Mouse (Mus musculus): ENCODE measurements around the gene Glrx. TPM values are rescaled to one million over a fixed set of nuclear protein-coding genes. Genes with fewer than 3 reads are reported as not detected.

Glrx gene
- polyA plus RNA-seq, 1 experiment from 2014 or later = 37.7 TPM

GRCm38 (mm10) chr13:75844833-75845518 is 5.3 kb downstream of the Glrx start:
- 93% methylated on average over 2 of the region's 2 CpGs for WGBS

GRCm38 (mm10) chr13:75845519-75846166 is 6.0 kb downstream of the Glrx start:
- Histone ChIP-seq H3K4me1 (ENCODE audit: control insufficient read depth, insufficient read depth, low read length) (peaks cover 9% of the 10 kb centered on the region; the same call in 1 of the 2 replicates), H3K27me3 (replicated peaks; ENCODE audit: control insufficient read depth, insufficient read depth, low read length) (no peaks in the 10 kb centered on the region), H3K4me3 (ENCODE audit: low read depth, low read length) (no peak overlapping the region), H3K9ac (ENCODE audit: low read length) (no peak overlapping the region), H3K4me2 (ENCODE audit: low read length) (no peak overlapping the region), H3K27ac (ENCODE audit: low read depth, low read length) (no peak overlapping the region), H3K36me3 (ENCODE audit: control insufficient read depth, insufficient read depth, low read length) (no peaks in the 10 kb centered on the region), H3K9me3 (replicated peaks; ENCODE audit: control insufficient read depth, low read length) (no peaks in the 10 kb centered on the region)
- 67% methylated on average over 4 of the region's 4 CpGs for WGBS
- ATAC-seq = no peak
- no peak for DNase-seq (ENCODE audit: low spot score)

More at GRCm38 (mm10) chr13:75844833-75845518, 5.3 kb downstream of the Glrx start:
- no peak for ATAC-seq
- Histone ChIP-seq H3K27me3 (replicated peaks; ENCODE audit: control insufficient read depth, insufficient read depth, low read length) (no peaks in the 10 kb centered on the region), H3K4me2 (ENCODE audit: low read length) (no peak overlapping the region), H3K9me3 (replicated peaks; ENCODE audit: control insufficient read depth, low read length) (no peaks in the 10 kb centered on the region), H3K27ac (ENCODE audit: low read depth, low read length) (no peak overlapping the region), H3K9ac (ENCODE audit: low read length) (no peak overlapping the region), H3K36me3 (ENCODE audit: control insufficient read depth, insufficient read depth, low read length) (no peaks in the 10 kb centered on the region), H3K4me1 (ENCODE audit: control insufficient read depth, insufficient read depth, low read length) (peaks cover 12% of the 10 kb centered on the region; the same call in 1 of the 2 replicates), H3K4me3 (ENCODE audit: low read depth, low read length) (no peak overlapping the region)
- no peak for DNase-seq (ENCODE audit: low spot score)

- H3K9ac ChIP-seq (ENCODE audit: low read length) = no peak overlapping the region
- no peak overlapping the region for H3K27ac ChIP-seq (ENCODE audit: low read depth, low read length)
- 90% methylated on average over 6 of the region's 6 CpGs for WGBS
- no peaks in the 10 kb centered on the region for H3K9me3 ChIP-seq (replicated peaks; ENCODE audit: control insufficient read depth, low read length)
- no peaks in the 10 kb centered on the region for H3K27me3 ChIP-seq (replicated peaks; ENCODE audit: control insufficient read depth, insufficient read depth, low read length)
- H3K4me2 ChIP-seq (ENCODE audit: low read length) = no peak overlapping the region
- H3K4me3 ChIP-seq (ENCODE audit: low read depth, low read length) = no peak overlapping the region
- H3K36me3 ChIP-seq (ENCODE audit: control insufficient read depth, insufficient read depth, low read length) = no peaks in the 10 kb centered on the region
- DNase-seq (ENCODE audit: low spot score) (no peak), ATAC-seq (no peak)
- H3K4me1 ChIP-seq (ENCODE audit: control insufficient read depth, insufficient read depth, low read length) = no peaks in the 10 kb centered on the region
Observed at GRCm38 (mm10) chr13:75847027-75847426, 7.4 kb downstream of the Glrx start.

GRCm38 (mm10) chr13:75852027-75852426 is 12.4 kb downstream of the Glrx start:
- no peaks in the 10 kb centered on the region for H3K27me3 ChIP-seq (replicated peaks; ENCODE audit: control insufficient read depth, insufficient read depth, low read length)
- H3K36me3 ChIP-seq (ENCODE audit: control insufficient read depth, insufficient read depth, low read length) = no peaks in the 10 kb centered on the region
- H3K4me2 ChIP-seq (ENCODE audit: low read length) = no peak overlapping the region
- WGBS = 91% methylated on average over 4 of the region's 4 CpGs
- no peak for ATAC-seq
- H3K4me1 ChIP-seq (ENCODE audit: control insufficient read depth, insufficient read depth, low read length) = no peaks in the 10 kb centered on the region
- H3K4me3 ChIP-seq (ENCODE audit: low read depth, low read length) = no peak overlapping the region
- no peak overlapping the region for H3K27ac ChIP-seq (ENCODE audit: low read depth, low read length)
- no peaks in the 10 kb centered on the region for H3K9me3 ChIP-seq (replicated peaks; ENCODE audit: control insufficient read depth, low read length)
- no peak overlapping the region for H3K9ac ChIP-seq (ENCODE audit: low read length)
- no peak for DNase-seq (ENCODE audit: low spot score)

- H3K4me2 ChIP-seq (ENCODE audit: low read length) = no peak overlapping the region
- no peaks in the 10 kb centered on the region for H3K4me1 ChIP-seq (ENCODE audit: control insufficient read depth, insufficient read depth, low read length)
- ATAC-seq (no peak), DNase-seq (ENCODE audit: low spot score) (no peak)
- no peaks in the 10 kb centered on the region for H3K36me3 ChIP-seq (ENCODE audit: control insufficient read depth, insufficient read depth, low read length)
- no peak overlapping the region for H3K9ac ChIP-seq (ENCODE audit: low read length)
- no peak overlapping the region for H3K27ac ChIP-seq (ENCODE audit: low read depth, low read length)
- no peak overlapping the region for H3K4me3 ChIP-seq (ENCODE audit: low read depth, low read length)
- no peaks in the 10 kb centered on the region for H3K27me3 ChIP-seq (replicated peaks; ENCODE audit: control insufficient read depth, insufficient read depth, low read length)
- 87% methylated on average over 3 of the region's 3 CpGs for WGBS
- H3K9me3 ChIP-seq (replicated peaks; ENCODE audit: control insufficient read depth, low read length) = no peaks in the 10 kb centered on the region
Observed at GRCm38 (mm10) chr13:75853118-75853517, 13.4 kb downstream of the Glrx start.

GRCm38 (mm10) chr13:75859264-75859844 is 19.7 kb downstream of the Glrx start:
- Histone ChIP-seq H3K4me1 (ENCODE audit: control insufficient read depth, insufficient read depth, low read length) (no peaks in the 10 kb centered on the region), H3K9me3 (replicated peaks; ENCODE audit: control insufficient read depth, low read length) (no peaks in the 10 kb centered on the region), H3K27me3 (replicated peaks; ENCODE audit: control insufficient read depth, insufficient read depth, low read length) (no peaks in the 10 kb centered on the region), H3K36me3 (ENCODE audit: control insufficient read depth, insufficient read depth, low read length) (no peaks in the 10 kb centered on the region), H3K4me3 (ENCODE audit: low read depth, low read length) (no peak overlapping the region), H3K9ac (ENCODE audit: low read length) (no peak overlapping the region), H3K27ac (ENCODE audit: low read depth, low read length) (no peak overlapping the region), H3K4me2 (ENCODE audit: low read length) (no peak overlapping the region)
- WGBS = 76% methylated on average over 1 of the region's 1 CpGs
- DNase-seq (ENCODE audit: low spot score) = no peak
- no peak for ATAC-seq

- Histone ChIP-seq H3K27me3 (replicated peaks; ENCODE audit: control insufficient read depth, insufficient read depth, low read length) (no peaks in the 10 kb centered on the region), H3K4me2 (ENCODE audit: low read length) (no peak overlapping the region), H3K4me3 (ENCODE audit: low read depth, low read length) (no peak overlapping the region), H3K36me3 (ENCODE audit: control insufficient read depth, insufficient read depth, low read length) (peaks cover 11% of the 10 kb centered on the region; the same call in 1 of the 2 replicates), H3K4me1 (ENCODE audit: control insufficient read depth, insufficient read depth, low read length) (no peaks in the 10 kb centered on the region), H3K9ac (ENCODE audit: low read length) (no peak overlapping the region), H3K9me3 (replicated peaks; ENCODE audit: control insufficient read depth, low read length) (no peaks in the 10 kb centered on the region), H3K27ac (ENCODE audit: low read depth, low read length) (no peak overlapping the region)
- no peak for ATAC-seq
- no peak for DNase-seq (ENCODE audit: low spot score)
Observed at GRCm38 (mm10) chr13:75865486-75866184, 26.0 kb downstream of the Glrx start.

- Histone ChIP-seq H3K9me3 (replicated peaks; ENCODE audit: control insufficient read depth, low read length) (no peaks in the 10 kb centered on the region), H3K4me3 (ENCODE audit: low read depth, low read length) (no peak overlapping the region), H3K4me2 (ENCODE audit: low read length) (no peak overlapping the region), H3K9ac (ENCODE audit: low read length) (no peak overlapping the region), H3K27me3 (replicated peaks; ENCODE audit: control insufficient read depth, insufficient read depth, low read length) (no peaks in the 10 kb centered on the region), H3K36me3 (ENCODE audit: control insufficient read depth, insufficient read depth, low read length) (peaks cover 13% of the 10 kb centered on the region; the same call in 1 of the 2 replicates), H3K27ac (ENCODE audit: low read depth, low read length) (no peak overlapping the region), H3K4me1 (ENCODE audit: control insufficient read depth, insufficient read depth, low read length) (no peaks in the 10 kb centered on the region)
- ATAC-seq (no peak), DNase-seq (ENCODE audit: low spot score) (no peak)
- WGBS = 96% methylated on average over 2 of the region's 2 CpGs
Observed at GRCm38 (mm10) chr13:75867876-75868275, 28.2 kb downstream of the Glrx start.
